Mouse (Mus musculus): Measurements from ENCODE around the gene Celf2.

DNA sequence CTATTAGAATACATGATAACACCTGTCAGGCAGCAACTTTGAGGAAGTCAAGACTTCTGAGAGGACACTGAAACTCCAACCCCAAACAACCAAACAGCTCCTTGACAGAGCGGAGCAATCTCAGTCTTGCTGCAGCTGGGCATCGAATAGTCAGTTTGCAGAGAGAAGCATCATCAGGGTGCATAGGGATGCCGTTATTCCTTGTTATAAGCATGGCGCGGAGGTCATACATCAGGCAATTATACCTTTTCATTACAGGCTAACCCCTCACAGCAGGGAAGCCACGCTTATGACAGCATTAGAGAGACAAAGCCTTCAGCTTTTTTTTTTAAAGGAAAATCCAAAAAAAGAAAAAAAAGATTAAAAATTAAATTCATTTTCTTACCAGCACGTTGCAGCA, 113.9 kb downstream of the Celf2 start:
- TF ChIP-seq CTCF (IDR thresholded peaks at IDR 0.05; ENCODE audit: borderline replicate concordance, insufficient read depth, low read depth, low read length), result no peak
- no peak for TF ChIP-seq POLR2A (IDR thresholded peaks at IDR 0.05; ENCODE audit: borderline replicate concordance, insufficient read depth, low read length)

Measured in cerebellum, adult 2 months (tissue).